Mouse (Mus musculus) G1E (cell line): ENCODE data around the gene Slc9a3r2.

Source experiments
- CTCF ChIP-seq: IDR thresholded peaks from 2 replicates; pipeline ENCODE4 v1.5.1; 2012; ENCODE audit warnings: low read depth, low read length, inconsistent platforms, mixed read lengths
- GATA1 ChIP-seq: IDR thresholded peaks from 2 replicates; pipeline ENCODE4 v1.6.1; 2012; ENCODE audit warnings: borderline replicate concordance, low read length, inconsistent platforms, mixed read lengths
- POLR2AphosphoS5 ChIP-seq: IDR thresholded peaks from 2 replicates; pipeline ENCODE4 v1.6.1; 2012; ENCODE audit warnings: low read depth, low read length, inconsistent platforms; ENCODE audit not compliant: insufficient replicate concordance

DNA sequence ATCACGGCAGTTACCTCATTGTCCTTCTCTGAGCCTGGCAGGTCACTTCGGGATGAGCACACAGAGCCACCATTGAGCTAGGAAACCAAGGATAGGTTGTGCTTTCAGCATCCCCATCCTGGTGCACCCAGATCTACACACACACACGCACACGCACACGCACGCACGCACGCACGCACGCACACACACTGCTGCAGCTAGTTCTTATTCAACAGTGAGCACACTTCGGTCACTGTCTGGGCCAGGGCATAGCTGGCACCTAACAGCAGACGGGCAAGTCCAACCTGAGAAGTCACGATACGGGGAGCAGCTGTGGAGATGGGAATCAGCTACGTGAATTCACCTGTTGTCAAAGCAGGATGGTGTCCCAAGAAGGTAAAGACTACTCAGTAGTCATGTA, 9.5 kb downstream of the Slc9a3r2 start:
- TF ChIP-seq CTCF, result no peak
- no peak for TF ChIP-seq POLR2AphosphoS5
- no peak for TF ChIP-seq GATA1
